Mouse (Mus musculus): ENCODE data around the gene Trpv4. TPM values are rescaled to one million over a fixed set of nuclear protein-coding genes. Genes with fewer than 3 reads are reported as not detected.

Trpv4 gene
- polyA plus RNA-seq, 1 experiment = 127 TPM

DNA sequence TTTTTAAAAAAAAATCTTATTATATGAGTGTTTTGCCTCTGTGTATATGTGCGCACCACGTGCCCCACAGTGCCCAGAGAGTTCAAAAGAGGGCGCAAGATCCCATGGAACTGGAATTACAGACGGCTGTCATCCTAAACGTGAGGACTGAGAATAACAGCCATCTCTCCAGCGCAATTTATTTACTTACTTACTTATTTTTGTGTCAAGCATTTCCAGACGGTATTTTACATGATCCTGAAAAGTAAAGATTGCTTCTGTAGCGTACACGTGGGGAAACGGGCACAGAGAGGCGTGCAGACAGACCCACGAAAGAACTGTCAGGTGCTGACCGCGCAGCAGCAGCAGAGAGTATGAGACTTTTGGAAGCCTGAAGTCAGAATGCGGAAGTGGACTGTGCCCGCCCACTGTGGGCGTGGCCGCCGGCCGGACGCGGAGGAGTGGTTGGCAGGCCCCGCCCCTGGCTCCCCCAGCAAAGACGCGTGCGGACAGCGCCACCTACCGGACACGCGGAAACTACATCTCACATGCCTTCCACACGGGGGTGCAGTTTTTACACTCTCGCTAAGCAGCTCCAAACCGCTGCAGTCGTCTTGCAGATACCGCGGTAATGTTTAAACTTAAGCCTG lies 9.1 kb upstream of the Trpv4 start:
- DNase-seq = peak; percentile 99
- 2% methylated on average over 36 of the region's 36 CpGs for WGBS

GRCm38 (mm10) chr5:114666659-114667058 lies 8.4 kb upstream of the Trpv4 start:
- no peak for TF ChIP-seq POLR2A (IDR thresholded peaks at IDR 0.05; ENCODE audit: low read depth, low read length)
- no peak overlapping the region for H3K27ac ChIP-seq (ENCODE audit: insufficient read depth, low read depth, low read length)
- 47% methylated on average over 1 of the region's 1 CpGs for WGBS

More for the DNA sequence above, 9.1 kb upstream of the Trpv4 start:
- Histone ChIP-seq H3K4me3 (ENCODE audit: insufficient read depth, low read depth, low read length) (peak overlapping the region; percentile 27), H3K4me1 (ENCODE audit: control insufficient read depth, insufficient read depth, low read length) (peaks cover 3% of the 10 kb centered on the region; the same call in 1 of the 2 replicates), H3K36me3 (ENCODE audit: control insufficient read depth, insufficient read depth, low read length) (no peaks in the 10 kb centered on the region), H3K27me3 (replicated peaks; ENCODE audit: control insufficient read depth, insufficient read depth, low read length) (no peaks in the 10 kb centered on the region), H3K27ac (ENCODE audit: insufficient read depth, low read depth, low read length) (peak overlapping the region; percentile 55; the same call in 1 of the 2 replicates)
- TF ChIP-seq POLR2A (IDR thresholded peaks at IDR 0.05; ENCODE audit: low read depth, low read length) = peak; percentile 90
- peak; percentile 100; the same call in 1 of the 2 replicates for TF ChIP-seq CTCF (conservative IDR thresholded peaks at IDR 0.05; ENCODE audit: insufficient read depth, insufficient read length, low read depth, low read length)

DNA sequence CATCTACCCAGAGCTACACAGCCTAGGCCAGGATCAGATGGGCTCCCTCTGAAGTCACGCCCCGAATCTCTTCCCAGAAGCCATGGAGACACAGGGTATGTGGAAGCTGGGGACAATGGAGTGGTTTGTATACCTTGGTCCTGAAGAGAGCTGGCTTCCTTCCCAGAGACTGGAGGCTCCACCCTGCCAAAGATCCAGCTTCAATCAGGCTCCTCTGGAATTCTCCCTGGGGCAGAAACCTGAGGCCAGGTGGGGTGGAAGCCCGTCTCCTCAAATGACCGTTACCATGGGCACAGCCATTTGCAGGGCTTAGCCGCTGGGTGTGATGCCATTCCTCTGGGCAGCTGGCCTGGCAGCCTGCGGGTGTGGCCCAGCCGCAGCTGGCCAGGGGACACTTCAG lies 6.5 kb upstream of the Trpv4 start:
- no peak overlapping the region for H3K4me3 ChIP-seq (ENCODE audit: insufficient read depth, low read depth, low read length)
- H3K27me3 ChIP-seq (replicated peaks; ENCODE audit: control insufficient read depth, insufficient read depth, low read length) = no peaks in the 10 kb centered on the region
- peak; percentile 71 for DNase-seq
- H3K27ac ChIP-seq (ENCODE audit: insufficient read depth, low read depth, low read length) = no peak overlapping the region
- H3K4me1 ChIP-seq (ENCODE audit: control insufficient read depth, insufficient read depth, low read length) = peaks cover 3% of the 10 kb centered on the region; the same call in 1 of the 2 replicates
- TF ChIP-seq POLR2A (IDR thresholded peaks at IDR 0.05; ENCODE audit: low read depth, low read length) = no peak
- no peak for TF ChIP-seq CTCF (conservative IDR thresholded peaks at IDR 0.05; ENCODE audit: insufficient read depth, insufficient read length, low read depth, low read length)
- no peaks in the 10 kb centered on the region for H3K36me3 ChIP-seq (ENCODE audit: control insufficient read depth, insufficient read depth, low read length)
- WGBS = 57% methylated on average over 7 of the region's 7 CpGs

More at GRCm38 (mm10) chr5:114666659-114667058, 8.4 kb upstream of the Trpv4 start:
- Histone ChIP-seq H3K36me3 (ENCODE audit: control insufficient read depth, insufficient read depth, low read length) (no peaks in the 10 kb centered on the region), H3K4me1 (ENCODE audit: control insufficient read depth, insufficient read depth, low read length) (peaks cover 3% of the 10 kb centered on the region; the same call in 1 of the 2 replicates), H3K4me3 (ENCODE audit: insufficient read depth, low read depth, low read length) (no peak overlapping the region), H3K27me3 (replicated peaks; ENCODE audit: control insufficient read depth, insufficient read depth, low read length) (no peaks in the 10 kb centered on the region)
- DNase-seq = no peak

- Histone ChIP-seq H3K27me3 (replicated peaks; ENCODE audit: control insufficient read depth, insufficient read depth, low read length) (no peaks in the 10 kb centered on the region), H3K27ac (ENCODE audit: insufficient read depth, low read depth, low read length) (no peak overlapping the region), H3K4me1 (ENCODE audit: control insufficient read depth, insufficient read depth, low read length) (peaks cover 3% of the 10 kb centered on the region; the same call in 1 of the 2 replicates), H3K36me3 (ENCODE audit: control insufficient read depth, insufficient read depth, low read length) (no peaks in the 10 kb centered on the region), H3K4me3 (ENCODE audit: insufficient read depth, low read depth, low read length) (no peak overlapping the region)
- no peak for TF ChIP-seq POLR2A (IDR thresholded peaks at IDR 0.05; ENCODE audit: low read depth, low read length)
- no peak for TF ChIP-seq CTCF (conservative IDR thresholded peaks at IDR 0.05; ENCODE audit: insufficient read depth, insufficient read length, low read depth, low read length)
- 73% methylated on average over 4 of the region's 4 CpGs for WGBS
- DNase-seq = no peak
Measured at GRCm38 (mm10) chr5:114664139-114664538, 5.9 kb upstream of the Trpv4 start.

GRCm38 (mm10) chr5:114661029-114661428 lies 2.8 kb upstream of the Trpv4 start:
- Histone ChIP-seq H3K4me1 (ENCODE audit: control insufficient read depth, insufficient read depth, low read length) (peaks cover 11% of the 10 kb centered on the region), H3K4me3 (ENCODE audit: insufficient read depth, low read depth, low read length) (no peak overlapping the region), H3K27ac (ENCODE audit: insufficient read depth, low read depth, low read length) (no peak overlapping the region), H3K36me3 (ENCODE audit: control insufficient read depth, insufficient read depth, low read length) (no peaks in the 10 kb centered on the region), H3K27me3 (replicated peaks; ENCODE audit: control insufficient read depth, insufficient read depth, low read length) (no peaks in the 10 kb centered on the region)
- no peak for TF ChIP-seq CTCF (conservative IDR thresholded peaks at IDR 0.05; ENCODE audit: insufficient read depth, insufficient read length, low read depth, low read length)
- TF ChIP-seq POLR2A (IDR thresholded peaks at IDR 0.05; ENCODE audit: low read depth, low read length) = no peak
- no peak for DNase-seq
- 65% methylated on average over 6 of the region's 6 CpGs for WGBS

DNA sequence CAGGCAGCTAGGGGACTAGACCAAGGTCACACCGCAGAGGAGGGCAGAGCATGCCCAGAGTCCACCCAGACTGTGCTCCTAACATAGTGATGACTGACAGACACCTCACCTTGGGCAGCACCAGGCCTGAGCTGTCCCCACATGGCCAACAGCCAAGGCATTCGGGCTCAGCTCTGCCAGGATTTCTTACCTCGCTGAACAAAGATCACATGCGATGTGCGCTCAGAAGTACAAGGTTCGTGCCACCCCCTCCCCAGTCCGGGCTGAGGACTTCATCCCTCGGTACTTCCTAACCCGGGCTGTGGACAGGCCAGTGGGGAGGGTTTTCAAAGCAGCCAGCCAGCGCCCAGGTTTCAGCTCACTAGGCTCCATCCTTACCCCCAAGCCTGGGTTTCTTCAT lies 795 bp downstream of the Trpv4 start:
- TF ChIP-seq POLR2A (IDR thresholded peaks at IDR 0.05; ENCODE audit: low read depth, low read length) = no peak
- TF ChIP-seq CTCF (conservative IDR thresholded peaks at IDR 0.05; ENCODE audit: insufficient read depth, insufficient read length, low read depth, low read length) = no peak
- peak; percentile 96 for DNase-seq
- Histone ChIP-seq H3K27ac (ENCODE audit: insufficient read depth, low read depth, low read length) (peak overlapping the region; percentile 91), H3K36me3 (ENCODE audit: control insufficient read depth, insufficient read depth, low read length) (no peaks in the 10 kb centered on the region), H3K4me3 (ENCODE audit: insufficient read depth, low read depth, low read length) (peak overlapping the region; percentile 93), H3K4me1 (ENCODE audit: control insufficient read depth, insufficient read depth, low read length) (peaks cover 27% of the 10 kb centered on the region), H3K27me3 (replicated peaks; ENCODE audit: control insufficient read depth, insufficient read depth, low read length) (no peaks in the 10 kb centered on the region)
- 23% methylated on average over 10 of the region's 10 CpGs for WGBS

DNA sequence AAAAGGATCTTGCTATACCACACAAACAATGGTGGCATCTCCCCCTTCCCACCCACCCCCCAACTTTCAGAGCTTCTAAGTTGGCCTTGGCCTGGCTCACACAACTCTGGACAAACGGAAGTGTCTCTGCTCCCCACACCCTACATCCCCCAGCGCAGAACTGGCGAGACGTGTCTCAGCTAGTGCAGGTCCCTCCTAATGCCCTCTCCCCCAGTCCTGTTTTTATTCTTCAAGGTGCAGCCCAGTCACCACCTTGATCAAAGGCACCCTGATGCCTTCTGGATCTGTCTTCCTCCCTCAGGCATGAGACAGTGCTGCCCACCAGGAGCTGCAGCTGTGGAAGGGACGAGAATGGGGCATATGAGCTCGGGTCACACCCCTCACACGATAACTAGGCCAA lies 1.9 kb downstream of the Trpv4 start:
- Histone ChIP-seq H3K27me3 (replicated peaks; ENCODE audit: control insufficient read depth, insufficient read depth, low read length) (no peaks in the 10 kb centered on the region), H3K36me3 (ENCODE audit: control insufficient read depth, insufficient read depth, low read length) (no peaks in the 10 kb centered on the region), H3K4me3 (ENCODE audit: insufficient read depth, low read depth, low read length) (no peak overlapping the region), H3K27ac (ENCODE audit: insufficient read depth, low read depth, low read length) (peak overlapping the region; percentile 75), H3K4me1 (ENCODE audit: control insufficient read depth, insufficient read depth, low read length) (peaks cover 29% of the 10 kb centered on the region)
- TF ChIP-seq POLR2A (IDR thresholded peaks at IDR 0.05; ENCODE audit: low read depth, low read length) = no peak
- no peak for TF ChIP-seq CTCF (conservative IDR thresholded peaks at IDR 0.05; ENCODE audit: insufficient read depth, insufficient read length, low read depth, low read length)
- DNase-seq = no peak
- 64% methylated on average over 7 of the region's 7 CpGs for WGBS

All from kidney, adult 2 months (tissue).